Mouse (Mus musculus): ENCODE results near the gene E130308A19Rik. TPM values are rescaled to one million over a fixed set of nuclear protein-coding genes. Genes with fewer than 3 reads are reported as not detected.

E130308A19Rik gene
- total RNA-seq, 2 experiments from 2014 or later = 11.7 to 14.7 TPM

Other genes starting within 250 kb of the E130308A19Rik start
- 1 to 10 TPM; 7.5 to 8.1 TPM for gene Susd1, start 187.6 kb upstream of the E130308A19Rik start, total RNA-seq (2021)
- gene Ptbp3, start 76.8 kb upstream of the E130308A19Rik start, total RNA-seq (2021) = 10 to 100 TPM; 37.4 to 41.8 TPM
- gene Hsdl2, start 44.6 kb upstream of the E130308A19Rik start, total RNA-seq (2021) = 10 to 100 TPM; 26.2 to 28.6 TPM
- gene Inip, start 175.4 kb downstream of the E130308A19Rik start, total RNA-seq (2021) = 10 to 100 TPM; 25.0 TPM
- gene Snx30, start 179.6 kb downstream of the E130308A19Rik start, total RNA-seq (2021) = 10 to 100 TPM; 39.2 to 41.7 TPM

Data from layer of hippocampus, adult 18-20 months (tissue).